Mouse (Mus musculus) small intestine, adult 2 months (tissue): ENCODE results near the gene Ier5.

Experiments
- CTCF ChIP-seq: fragments of 200-500 bp; IDR thresholded peaks from 2 replicates; pipeline ENCODE4 v1.5.1; 2012; ENCODE audit warnings: low read depth, mild to moderate bottlenecking, control low read depth, inconsistent platforms, low read length, moderate library complexity, mixed read lengths; ENCODE audit not compliant: insufficient replicate concordance, insufficient read length; ENCODE audit errors: extremely low read depth
- POLR2A ChIP-seq: fragments of 200-500 bp; IDR thresholded peaks from 2 replicates; pipeline ENCODE4 v1.6.1; 2012; ENCODE audit warnings: low read depth, mild to moderate bottlenecking, control low read depth, inconsistent platforms, low read length, moderate library complexity

DNA sequence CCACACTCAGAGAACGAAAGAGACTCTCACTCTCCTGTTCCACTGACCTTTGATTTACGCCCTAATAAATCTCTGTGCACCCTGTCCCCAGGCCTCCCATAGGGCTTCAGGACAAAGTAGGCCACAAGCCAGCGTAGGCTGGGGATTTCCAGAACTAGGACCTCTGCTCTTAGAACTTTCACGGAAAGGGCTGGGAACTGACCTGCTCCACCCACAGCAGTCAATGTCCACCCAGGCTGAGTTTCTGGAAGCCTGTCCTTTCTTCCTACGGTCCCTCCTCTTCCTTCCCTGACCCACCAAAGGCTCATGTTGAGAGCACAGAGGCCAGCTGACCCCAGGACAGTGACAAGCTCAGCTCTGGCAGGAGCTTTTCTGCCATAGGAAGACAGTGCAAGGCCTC is 35.3 kb downstream of the Ier5 start:
- no peak; the same call in 1 of the 2 replicates for TF ChIP-seq POLR2A
- TF ChIP-seq CTCF, result no peak
